Mouse (Mus musculus): Measurements from ENCODE around the gene Slc12a3.

Slc12a3 gene

GRCm38 (mm10) chr8:94330733-94331132 lies 1.7 kb downstream of the Slc12a3 start:
- peak; percentile 67 for DNase-seq (ENCODE audit: extremely low spot score)

DNA sequence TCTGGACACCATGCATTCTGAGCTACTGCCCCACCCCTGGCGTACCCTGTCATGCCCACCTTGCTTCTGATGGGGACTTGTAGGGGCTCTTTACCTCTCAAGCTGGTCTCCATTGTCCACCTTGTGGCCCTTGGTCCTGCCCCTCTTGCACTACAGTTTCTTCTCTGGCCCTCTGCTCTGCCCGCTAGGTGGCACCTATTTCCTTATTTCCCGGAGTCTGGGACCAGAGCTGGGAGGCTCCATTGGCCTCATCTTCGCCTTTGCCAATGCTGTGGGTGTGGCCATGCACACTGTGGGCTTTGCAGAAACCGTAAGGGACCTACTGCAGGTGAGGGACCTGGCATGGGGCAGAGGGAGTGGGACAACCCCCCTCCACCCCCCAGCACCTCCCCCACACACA lies 4.3 kb downstream of the Slc12a3 start:
- no peak for DNase-seq (ENCODE audit: extremely low spot score)

DNA sequence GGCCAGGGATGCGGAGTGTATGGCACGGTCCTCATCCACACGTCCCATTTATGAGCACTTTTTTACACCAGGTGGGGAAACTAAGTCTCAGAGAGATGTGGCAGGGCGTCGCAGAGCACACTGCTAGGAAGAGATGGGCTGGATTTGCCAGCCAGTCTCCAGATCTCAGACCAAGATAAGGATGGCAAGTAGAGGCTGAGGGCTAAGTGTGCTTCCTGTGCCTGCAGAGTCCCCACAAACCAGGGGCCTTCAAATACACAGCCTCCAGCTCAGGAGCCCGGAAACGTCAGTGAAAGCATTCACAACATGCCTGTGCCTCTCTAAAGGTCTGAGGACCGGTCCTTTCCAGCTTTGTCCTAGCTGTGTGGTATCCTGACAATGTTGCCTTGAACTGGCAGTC lies 8.6 kb downstream of the Slc12a3 start:
- no peak for DNase-seq (ENCODE audit: extremely low spot score)

DNA sequence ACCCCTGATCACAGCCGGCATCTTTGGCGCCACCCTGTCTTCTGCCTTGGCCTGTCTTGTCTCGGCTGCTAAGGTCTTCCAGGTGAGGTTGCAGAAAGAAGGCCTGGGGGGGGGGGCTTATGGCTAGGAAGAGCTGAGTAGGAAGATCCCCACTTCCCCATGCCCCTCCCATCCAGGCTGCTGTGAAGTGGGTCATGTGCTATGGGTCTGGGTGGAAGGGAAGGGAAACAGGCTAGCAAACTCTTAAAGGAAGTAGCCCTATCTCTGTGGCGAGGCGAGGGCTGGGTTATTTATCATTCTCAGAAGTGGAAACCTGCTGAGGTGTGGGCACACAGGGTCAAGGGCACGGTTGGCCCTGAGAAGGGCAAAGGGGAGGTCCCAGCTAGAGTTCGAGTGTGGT lies 11.8 kb downstream of the Slc12a3 start:
- DNase-seq (ENCODE audit: extremely low spot score), result no peak

DNA sequence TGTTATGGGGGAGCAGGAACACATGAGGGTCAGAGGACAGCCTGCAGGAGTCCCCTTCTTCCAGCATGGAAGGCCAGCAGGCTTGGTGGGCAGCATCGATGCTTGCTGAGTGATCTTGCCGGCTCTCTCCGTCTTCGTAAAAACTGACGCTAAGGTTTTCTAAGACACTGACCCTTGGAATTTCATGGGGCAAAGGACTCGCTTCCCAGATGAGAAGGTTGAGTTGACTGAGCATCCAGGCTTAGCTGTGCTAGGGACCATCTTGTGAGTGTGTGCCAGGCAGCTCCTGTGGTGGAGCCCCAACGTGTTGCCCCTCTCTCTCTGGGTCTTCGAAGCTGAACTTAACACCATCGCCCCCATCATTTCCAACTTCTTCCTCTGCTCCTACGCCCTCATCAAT lies 13.7 kb downstream of the Slc12a3 start:
- DNase-seq (ENCODE audit: extremely low spot score), result no peak

- peak; percentile 53 for DNase-seq (ENCODE audit: extremely low spot score)
Measured at GRCm38 (mm10) chr8:94343290-94343689, 14.3 kb downstream of the Slc12a3 start.

- DNase-seq (ENCODE audit: extremely low spot score), result no peak
Measured at GRCm38 (mm10) chr8:94343778-94344320, 14.8 kb downstream of the Slc12a3 start.

DNA sequence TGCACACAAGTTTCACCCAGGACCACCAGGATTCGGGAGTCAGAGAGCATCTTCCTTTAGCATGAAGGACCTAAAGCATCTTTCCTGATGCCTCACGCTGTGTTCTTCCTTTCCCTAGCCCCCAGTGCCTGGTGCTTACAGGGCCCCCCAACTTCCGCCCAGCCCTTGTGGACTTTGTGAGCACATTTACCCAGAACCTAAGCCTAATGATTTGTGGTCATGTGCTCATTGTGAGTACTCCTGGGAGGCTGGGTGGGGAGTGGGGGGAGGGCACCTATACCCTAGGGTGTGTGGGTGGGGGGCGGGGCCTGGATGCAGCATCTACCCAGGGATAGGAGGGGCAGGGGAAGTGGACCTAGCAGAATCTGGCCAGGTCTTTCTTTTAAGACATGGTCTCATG lies 16.7 kb downstream of the Slc12a3 start:
- no peak for DNase-seq (ENCODE audit: extremely low spot score)

DNA sequence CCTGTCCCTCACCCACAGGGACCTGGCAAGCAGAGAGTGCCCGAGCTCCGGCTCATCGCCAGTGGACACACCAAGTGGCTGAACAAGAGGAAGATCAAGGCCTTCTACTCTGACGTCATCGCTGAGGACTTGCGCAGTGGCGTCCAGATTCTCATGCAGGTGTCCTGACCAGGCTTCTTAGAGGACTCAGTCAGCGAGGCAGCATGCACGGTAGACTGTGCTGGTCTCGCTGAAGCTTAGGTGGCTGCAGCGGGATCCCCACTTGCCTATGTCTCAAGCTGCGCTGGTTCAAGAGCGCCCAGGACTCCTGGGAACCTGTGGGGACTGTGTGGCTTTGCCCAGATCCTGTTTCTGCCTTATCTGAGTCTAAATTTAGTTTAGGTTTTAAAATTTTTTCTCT lies 17.3 kb downstream of the Slc12a3 start:
- no peak for DNase-seq (ENCODE audit: extremely low spot score)

- DNase-seq (ENCODE audit: extremely low spot score), result no peak
Measured at GRCm38 (mm10) chr8:94348425-94348824, 19.4 kb downstream of the Slc12a3 start.

DNA sequence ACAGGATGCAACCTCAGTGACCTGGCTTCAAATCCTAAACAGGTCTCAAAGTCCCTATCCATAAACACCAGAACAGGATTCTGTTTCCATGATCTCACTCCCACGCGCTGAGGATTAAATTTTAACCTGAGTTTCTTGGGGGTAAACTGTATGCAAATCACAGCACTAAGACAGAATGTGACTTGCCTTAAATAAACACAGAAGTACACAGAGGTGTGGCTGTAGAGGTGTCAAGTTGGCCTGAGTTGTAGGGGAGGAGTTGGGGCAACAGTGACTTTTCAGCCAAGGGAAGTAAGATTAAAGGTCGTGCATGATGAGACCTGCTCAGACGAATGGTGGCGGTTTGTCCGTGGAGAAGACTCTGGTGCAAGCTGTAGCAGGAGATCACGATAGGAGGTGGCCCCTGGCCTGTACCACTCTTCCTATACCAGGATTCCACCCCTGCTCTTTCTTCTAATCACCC lies 25.1 kb downstream of the Slc12a3 start:
- DNase-seq (ENCODE audit: extremely low spot score), result no peak

GRCm38 (mm10) chr8:94354571-94354970 lies 25.6 kb downstream of the Slc12a3 start:
- no peak for DNase-seq (ENCODE audit: extremely low spot score)

GRCm38 (mm10) chr8:94357220-94357619 lies 28.2 kb downstream of the Slc12a3 start:
- DNase-seq (ENCODE audit: extremely low spot score), result no peak

DNA sequence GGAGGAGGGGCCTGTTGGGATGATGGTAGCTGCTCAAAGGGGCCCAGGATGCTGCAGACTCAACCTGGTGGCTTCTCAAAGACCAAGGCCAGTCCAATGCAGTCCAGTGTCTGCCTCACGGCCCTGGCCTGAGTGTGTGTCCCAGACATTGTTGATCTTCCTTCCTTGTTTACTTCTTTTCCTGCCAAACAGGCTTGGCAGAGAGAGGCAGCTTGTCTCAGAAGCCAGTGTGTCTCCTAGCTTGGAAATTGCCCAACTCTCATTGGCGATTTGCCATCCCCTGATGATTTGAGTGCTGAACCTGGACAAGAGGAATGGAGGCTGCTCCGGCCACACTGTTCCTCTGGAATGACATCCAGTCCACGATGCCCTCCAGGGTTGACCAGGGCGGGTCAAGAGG lies 29.5 kb downstream of the Slc12a3 start:
- DNase-seq (ENCODE audit: extremely low spot score), result no peak

- DNase-seq (ENCODE audit: extremely low spot score), result no peak
Measured at GRCm38 (mm10) chr8:94361774-94362431, 32.9 kb downstream of the Slc12a3 start.

DNA sequence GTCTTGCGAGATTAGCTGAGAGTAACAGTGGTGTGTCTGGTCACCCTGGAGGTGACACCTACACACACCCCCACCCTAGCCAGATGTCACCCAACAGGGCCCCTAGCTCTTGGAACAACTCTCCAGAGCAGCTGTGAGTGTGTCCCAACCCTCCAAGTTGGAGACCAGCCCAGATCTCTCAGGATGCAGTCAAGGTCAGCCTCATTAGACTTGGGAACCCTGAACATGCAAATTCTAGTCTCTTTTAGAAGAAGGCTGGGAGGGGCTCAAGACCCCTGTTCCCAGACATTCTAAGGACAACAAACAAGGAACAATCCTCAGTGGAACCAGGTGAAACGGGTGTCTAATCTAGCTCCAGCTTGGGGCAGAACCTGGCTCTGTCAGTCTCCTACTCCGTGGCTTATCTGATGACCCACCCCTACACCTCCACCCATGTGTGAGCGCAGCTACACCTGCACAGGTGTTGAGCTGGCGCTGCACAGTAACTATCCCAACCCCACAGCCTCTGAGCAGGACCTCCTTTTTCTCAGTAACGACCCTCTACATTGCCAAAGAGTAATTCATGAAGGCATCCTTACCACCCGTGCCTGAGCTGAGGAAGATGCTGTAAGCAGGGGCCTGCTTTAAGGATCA lies 33.7 kb downstream of the Slc12a3 start:
- DNase-seq (ENCODE audit: extremely low spot score), result no peak

GRCm38 (mm10) chr8:94363288-94363688 lies 34.3 kb downstream of the Slc12a3 start:
- peak; percentile 12 for DNase-seq (ENCODE audit: extremely low spot score)

DNA sequence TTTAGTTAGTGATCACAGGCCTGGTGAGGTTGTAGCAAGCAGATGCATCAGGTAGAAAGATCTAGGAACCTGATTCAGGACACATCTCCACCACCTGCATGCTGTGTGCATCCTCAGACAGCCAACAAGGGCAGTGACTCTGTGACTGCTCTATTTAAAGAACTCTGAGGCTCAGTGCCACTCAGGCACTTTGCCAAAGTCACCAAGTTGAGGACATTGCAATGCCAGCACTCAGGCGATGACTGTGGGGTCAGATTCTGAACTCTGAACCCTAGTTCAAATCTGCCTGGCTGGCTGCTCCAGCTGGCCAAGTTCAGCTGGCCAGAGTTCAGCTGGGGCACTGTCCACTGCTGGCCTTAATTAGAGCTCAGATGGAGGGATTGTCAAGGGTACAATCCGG lies 34.9 kb downstream of the Slc12a3 start:
- no peak for DNase-seq (ENCODE audit: extremely low spot score)

GRCm38 (mm10) chr8:94364686-94365312 lies 35.8 kb downstream of the Slc12a3 start:
- DNase-seq (ENCODE audit: extremely low spot score), result no peak

- no peak for DNase-seq (ENCODE audit: extremely low spot score)
Measured at GRCm38 (mm10) chr8:94365410-94365981, 36.5 kb downstream of the Slc12a3 start.

DNA sequence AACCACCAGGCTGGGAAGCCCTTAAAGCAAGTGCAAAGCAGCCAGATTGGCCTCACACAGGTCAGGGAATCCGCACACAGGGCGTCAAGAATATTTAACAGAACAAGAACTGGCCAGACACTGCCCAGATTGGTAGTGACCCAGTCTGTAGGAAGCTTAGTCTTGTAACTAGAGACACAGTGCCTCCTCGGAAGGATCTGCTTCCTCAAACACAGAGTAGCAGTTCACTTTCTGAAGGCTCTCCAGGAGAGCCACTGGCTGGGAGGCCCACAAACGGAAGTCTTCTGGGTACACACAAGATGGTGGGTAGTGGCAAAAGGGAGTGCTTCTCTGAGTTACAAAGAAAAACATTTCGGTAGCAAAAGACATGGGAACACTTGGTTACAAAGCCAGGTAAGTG lies 41.8 kb downstream of the Slc12a3 start:
- no peak for DNase-seq (ENCODE audit: extremely low spot score)

GRCm38 (mm10) chr8:94372955-94373599 lies 44.1 kb downstream of the Slc12a3 start:
- no peak for DNase-seq (ENCODE audit: extremely low spot score)
